Mouse (Mus musculus): ENCODE results near the gene Map3k12.

Map3k12 gene

DNA sequence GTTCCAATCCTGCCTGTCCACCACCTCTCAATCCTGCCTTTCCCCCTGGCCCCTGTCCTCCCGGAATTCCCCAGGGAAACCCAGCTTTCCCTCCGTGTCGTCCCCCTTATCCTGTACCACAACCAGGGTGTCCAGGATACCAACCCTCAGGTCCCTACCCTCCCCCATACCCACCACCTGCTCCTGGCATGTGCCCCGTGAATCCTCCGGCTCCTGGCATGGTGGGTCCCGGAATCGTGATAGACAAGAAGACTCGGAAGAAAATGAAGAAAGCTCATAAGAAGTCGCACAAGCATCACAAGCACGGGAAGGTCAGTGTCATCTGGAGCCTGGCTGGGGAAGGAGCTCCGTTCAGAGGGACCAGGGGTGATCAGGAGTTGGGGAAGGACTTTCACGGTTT, 56.5 kb downstream of the Map3k12 start:
- no peak for DNase-seq (ENCODE audit: low read depth, low spot score)

DNA sequence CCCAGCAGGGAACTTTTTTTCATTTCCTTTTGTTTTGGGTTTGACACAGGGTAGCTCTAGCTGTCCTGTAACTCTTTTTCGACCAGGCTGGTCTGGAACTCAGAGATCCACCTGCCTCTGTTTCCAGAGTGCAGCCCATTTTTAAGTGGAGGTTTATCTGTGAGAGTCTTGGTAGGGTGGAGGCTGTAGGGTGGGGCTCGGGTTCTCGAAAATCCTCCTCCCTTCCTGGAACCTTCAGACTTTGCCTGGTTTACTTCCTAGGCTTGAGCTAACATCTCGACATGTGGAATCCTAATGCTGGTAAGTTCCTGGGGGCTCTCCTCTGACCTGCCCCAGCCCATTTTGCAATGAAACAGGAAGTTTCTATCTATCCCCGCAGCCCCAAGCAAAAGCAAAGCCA, 57.0 kb downstream of the Map3k12 start:
- DNase-seq (ENCODE audit: low read depth, low spot score): peak; percentile 46

GRCm38 (mm10) chr15:102459381-102459780, 57.5 kb downstream of the Map3k12 start:
- peak; percentile 50 for DNase-seq (ENCODE audit: low read depth, low spot score)

DNA sequence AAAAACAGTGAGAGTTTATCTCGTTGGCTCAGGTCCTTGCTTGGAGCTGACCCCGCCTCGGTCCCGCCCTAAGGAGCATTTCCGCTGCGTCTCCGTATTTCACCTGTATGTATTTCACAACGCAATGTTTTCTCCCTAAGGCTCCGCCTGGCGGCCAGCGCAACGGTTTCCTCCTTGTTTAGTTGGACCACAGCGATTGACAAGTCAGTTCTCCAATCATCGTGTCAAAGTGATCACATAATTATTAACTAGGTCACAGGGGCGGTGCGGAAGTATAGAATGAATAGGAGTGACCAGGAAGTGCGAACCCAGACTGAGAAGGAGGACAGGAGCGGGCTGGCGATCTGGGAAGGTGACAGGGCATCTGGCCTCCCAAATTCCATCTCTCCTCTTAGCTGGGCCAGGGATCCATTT, 58.0 kb downstream of the Map3k12 start, which contains the start of gene Prr13:
Gene Prr13, plus strand, starts transcription at position 125 of the 414 bp plus-strand sequence.
- peak; percentile 98 for DNase-seq (ENCODE audit: low read depth, low spot score)

GRCm38 (mm10) chr15:102458050-102458736, 58.7 kb downstream of the Map3k12 start:
- no peak for DNase-seq (ENCODE audit: low read depth, low spot score)

- peak; percentile 88 for DNase-seq (ENCODE audit: low read depth, low spot score)
Measured at GRCm38 (mm10) chr15:102455993-102456392, 60.9 kb downstream of the Map3k12 start.

- peak; percentile 67 for DNase-seq (ENCODE audit: low read depth, low spot score)
Measured at GRCm38 (mm10) chr15:102451666-102452430, 65.0 kb downstream of the Map3k12 start.

- peak; percentile 73 for DNase-seq (ENCODE audit: low read depth, low spot score)
Measured at GRCm38 (mm10) chr15:102450928-102451327, 65.9 kb downstream of the Map3k12 start.

DNA sequence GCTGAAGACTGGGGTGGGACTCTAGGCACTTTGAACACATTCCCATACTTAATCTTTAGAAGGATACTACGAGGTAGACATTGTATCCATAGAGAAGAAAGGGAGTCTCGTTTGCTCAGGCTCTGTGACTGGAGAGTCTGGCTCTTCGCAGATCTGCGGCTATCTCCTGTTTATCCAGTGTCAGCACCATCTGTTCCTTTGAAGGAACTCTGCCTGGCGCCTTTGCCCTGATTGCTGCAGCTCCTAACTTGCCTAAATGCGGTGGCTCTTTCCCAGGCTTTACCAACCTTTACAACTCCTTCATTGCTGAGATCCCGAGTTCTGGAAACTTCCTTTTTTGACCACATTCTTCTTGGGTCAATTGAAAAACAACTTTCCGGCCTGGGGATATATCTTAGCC, 67.5 kb downstream of the Map3k12 start:
- no peak for DNase-seq (ENCODE audit: low read depth, low spot score)

Data from R1 (cell line).